Mouse (Mus musculus) retina, embryonic 14.5 days (tissue): Measurements from ENCODE around the gene Agl.

Experiments
- DNase-seq: peaks from one replicate; pipeline ENCODE4 v3.0.0-alpha.2; 2015; ENCODE audit warnings: low spot score

The Agl gene

DNA sequence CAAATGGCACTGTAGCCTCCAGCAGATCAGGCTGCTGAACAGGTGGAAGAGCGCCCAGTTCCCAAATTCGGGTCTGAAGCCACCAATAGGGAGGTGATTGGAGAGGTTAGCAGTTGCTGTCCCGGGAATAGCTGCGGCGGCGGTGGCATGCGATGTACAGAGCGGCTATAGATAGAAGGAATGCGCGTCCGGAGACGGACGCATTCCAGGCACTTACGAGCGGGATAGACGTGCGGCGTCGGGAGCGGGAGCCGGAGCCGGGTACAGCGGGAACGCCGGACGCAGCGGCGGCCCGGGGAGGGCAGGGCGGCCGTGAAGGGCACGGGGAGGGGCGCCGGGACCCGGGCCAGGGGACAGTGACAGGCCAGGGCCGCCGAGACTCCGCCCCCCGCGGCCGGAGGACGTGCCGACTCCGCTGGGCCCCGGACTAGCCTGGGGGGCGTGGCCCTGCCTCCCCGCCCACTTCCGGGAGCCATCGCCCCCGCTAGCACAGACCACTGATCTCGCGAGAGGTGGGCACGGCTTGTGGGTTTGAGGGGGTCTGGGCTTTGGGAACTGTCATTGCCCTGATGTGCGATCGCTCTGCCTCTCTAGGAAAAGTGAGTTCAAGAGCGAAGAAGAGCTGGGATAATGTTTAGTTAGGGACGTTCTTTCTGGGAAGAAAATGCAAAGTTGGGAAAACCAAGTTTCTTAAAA is at the start of gene Agl:
Agl (minus strand) TSS at position 356 of the 696 bp plus-strand sequence.
- peak; percentile 98 for DNase-seq

DNA sequence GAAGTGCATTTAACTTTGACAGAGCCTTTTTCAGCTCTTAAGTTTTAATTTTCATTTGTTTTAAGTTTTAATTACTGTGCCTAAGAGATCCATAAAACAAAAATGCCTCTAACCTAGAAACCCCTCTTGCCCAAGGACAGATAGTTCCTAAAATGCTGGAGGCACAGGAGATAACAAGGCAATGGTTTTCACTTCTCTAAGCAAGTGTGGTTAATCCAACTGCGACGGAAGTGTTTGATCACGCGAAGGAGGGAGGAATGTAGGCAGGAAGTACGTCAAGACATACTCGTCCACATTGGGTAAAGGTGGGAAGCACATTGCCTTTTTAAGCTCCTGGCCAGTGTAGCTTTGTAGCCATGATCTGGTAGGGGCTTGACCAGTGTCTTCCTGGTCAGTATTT is 49.6 kb upstream of the Agl start:
- DNase-seq: no peak

DNA sequence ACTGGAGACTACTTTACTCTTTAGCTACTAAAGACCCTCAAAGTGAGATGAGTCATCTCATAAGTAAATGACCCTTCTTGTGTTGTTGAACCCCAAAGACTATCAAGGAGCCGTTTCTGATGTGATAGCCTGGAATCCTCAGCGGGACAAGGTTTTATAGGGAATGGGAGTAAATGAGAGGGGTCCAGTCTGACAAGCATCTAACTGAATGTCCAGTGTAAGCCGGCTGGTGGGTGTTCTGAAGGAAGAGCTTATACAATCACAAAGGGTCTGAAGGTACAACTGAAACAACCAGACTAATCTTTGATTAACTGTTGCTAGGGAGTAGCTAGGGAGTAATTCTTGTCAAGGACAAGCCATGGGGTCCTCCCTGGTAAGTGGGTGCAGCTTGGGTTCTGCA is 44.5 kb upstream of the Agl start:
- DNase-seq: no peak

DNA sequence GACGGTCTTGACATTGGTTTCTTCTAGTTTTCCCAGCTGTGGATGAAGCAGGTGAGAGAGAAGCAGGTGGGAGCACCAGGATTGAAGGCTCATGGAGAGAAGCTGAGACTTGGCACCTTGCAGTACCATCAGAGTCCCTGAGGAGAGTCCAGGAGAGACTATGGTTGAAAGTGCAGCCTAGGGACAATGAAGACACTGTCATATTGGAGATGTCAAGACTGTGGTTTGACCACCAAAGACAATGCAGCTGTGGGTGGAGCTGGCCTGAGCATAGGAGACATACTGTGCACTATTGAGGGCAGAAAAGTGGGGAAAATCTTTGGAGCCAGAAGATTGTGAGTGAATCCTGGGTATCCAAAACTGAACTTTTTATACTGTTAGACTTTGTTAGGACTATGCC is 42.4 kb upstream of the Agl start:
- no peak for DNase-seq

DNA sequence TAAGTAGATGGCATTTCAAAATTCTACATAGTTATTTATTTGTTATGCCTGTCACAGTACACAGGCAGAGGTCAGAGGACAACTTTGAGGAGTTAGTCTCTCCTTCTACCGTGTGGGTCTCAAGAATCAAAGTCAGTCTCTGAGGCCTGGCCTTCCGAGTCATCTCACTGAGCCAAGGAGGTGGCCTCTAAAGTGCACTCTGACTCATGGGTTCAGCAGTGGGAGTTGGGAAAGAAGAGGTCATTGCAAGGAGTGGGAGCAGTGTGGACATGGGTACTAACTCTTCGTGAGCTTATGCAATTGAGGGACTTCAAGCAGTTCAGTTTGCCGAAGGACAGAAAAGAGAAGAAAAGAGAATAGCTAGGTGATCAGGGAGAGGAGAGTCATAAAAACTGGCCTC is 41.0 kb upstream of the Agl start:
- no peak for DNase-seq

DNA sequence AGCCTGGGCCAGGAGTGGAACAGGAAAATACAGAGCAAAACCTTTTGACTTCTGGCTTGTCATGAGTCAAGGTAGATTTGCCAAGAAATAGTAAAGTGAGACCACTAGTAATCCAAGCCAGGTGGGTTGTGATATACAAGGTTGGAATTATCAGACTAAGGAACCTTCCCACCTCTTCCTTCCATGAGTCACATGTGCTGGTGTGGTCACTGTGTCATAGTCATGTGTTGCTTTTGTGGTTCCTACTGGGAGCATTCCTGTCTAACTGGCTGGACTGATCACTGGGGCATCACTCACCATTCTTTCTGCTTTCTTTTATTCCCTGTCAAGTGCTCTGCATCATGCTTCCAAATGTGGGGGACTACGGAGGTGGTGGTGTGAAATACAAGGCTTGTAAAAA is 40.1 kb upstream of the Agl start:
- no peak for DNase-seq

DNA sequence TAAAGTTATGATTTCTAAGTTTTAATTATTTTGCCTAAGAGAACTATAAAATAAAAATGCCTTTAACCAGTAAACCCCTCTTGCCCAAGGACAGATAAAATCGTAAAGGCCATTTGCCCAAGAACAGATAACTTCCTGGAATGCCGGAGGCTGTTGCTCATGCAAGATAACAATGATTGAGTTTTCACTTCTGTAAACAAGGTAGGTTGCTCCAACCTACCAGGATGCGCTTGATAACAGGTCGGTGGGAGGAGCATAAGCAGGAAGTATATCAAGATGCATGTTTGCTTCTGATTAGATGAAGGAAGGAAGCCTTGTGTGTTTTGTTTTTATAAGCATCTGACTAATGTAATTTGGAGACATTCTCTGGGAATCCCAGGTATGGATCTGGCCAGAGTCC is 38.1 kb upstream of the Agl start:
- no peak for DNase-seq

DNA sequence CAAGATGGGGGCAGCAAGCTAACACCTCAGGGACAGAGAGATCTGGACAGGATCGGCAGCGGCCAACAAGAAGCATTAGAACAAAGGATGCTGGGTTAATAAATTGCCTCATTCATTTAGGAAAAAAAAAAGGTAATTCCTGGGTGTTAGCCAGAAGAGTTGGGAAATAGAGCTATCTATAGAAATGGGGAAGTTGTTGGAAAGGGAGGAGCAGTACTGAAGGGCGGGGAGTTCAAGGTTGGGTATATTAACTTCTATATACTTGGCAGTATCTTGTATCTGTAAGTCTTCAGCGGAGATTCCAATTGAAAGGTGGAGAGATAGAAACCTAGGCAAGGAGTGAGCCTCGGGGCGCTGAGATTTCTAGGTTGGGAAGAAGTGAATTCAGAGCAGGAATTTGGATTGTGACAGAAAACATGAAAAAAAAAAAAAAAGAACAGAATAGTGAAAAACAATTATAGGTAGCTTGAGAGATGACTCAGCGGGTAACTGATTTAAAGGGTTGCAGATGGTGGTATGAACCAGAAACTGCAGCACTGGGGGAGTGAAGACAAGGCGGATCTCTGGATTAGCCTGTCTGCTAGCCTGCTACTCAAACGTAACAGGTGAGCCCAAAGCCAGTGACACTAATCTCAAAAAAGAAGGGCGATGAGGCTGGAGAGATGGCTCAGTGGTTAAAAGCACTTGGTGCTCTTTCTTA is 37.1 kb upstream of the Agl start:
- DNase-seq: no peak

DNA sequence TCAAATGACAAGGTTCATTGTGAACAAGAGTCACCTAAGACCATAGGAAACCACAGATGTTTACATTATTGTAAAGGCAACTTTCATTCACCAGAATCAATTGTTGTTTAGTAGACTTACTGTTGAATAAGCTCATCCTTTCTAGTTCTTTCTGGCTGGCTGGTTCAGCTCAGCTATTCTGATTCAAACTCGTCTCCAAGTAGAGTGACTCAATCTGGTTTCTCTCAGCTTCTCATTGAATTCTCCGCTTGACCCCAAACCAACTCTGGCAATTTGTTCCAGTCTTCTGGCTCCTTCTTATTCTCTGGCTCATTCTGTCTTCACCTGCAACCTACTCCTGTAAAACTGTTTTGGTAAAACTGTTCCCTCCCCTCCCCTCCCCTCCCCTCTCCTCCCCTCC is 33.3 kb upstream of the Agl start:
- DNase-seq: no peak

DNA sequence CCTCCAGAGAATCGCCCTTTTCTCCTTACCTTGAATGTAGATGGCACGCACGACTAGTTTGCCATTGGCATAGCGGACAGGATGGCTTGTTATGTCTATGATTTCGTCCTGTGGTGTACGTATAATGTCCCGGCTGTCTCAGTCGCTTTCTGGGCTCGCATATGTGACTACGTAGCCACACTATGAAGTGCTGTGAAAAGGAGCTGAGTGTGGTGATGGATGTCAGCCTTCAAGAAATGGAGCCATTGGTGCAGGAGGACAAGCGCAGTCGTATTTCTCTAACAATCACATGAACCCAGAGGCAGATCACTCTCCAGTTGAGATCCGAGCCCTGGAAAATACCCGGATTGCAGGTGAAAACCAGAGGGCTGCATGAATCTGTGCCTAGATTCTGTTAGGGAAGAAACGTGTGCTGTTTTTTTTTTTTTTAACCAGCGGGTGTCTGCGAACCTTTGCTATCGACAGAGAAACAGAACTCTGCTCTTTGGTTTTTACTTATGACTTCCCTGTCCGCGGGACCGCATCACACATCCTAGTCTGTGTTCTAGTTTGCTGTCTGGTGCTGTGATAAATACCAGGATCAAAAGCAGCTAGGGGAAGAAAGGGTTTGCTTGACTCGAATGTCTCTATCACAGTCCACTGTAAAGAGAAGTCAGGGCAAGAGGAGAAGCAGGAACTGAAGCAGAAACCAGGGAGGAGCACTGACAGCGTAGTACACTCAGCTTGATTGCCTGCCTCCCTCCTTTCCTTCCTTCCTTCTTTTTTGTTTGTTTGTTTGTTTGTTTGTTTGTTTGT is 28.9 kb upstream of the Agl start:
- DNase-seq: no peak

DNA sequence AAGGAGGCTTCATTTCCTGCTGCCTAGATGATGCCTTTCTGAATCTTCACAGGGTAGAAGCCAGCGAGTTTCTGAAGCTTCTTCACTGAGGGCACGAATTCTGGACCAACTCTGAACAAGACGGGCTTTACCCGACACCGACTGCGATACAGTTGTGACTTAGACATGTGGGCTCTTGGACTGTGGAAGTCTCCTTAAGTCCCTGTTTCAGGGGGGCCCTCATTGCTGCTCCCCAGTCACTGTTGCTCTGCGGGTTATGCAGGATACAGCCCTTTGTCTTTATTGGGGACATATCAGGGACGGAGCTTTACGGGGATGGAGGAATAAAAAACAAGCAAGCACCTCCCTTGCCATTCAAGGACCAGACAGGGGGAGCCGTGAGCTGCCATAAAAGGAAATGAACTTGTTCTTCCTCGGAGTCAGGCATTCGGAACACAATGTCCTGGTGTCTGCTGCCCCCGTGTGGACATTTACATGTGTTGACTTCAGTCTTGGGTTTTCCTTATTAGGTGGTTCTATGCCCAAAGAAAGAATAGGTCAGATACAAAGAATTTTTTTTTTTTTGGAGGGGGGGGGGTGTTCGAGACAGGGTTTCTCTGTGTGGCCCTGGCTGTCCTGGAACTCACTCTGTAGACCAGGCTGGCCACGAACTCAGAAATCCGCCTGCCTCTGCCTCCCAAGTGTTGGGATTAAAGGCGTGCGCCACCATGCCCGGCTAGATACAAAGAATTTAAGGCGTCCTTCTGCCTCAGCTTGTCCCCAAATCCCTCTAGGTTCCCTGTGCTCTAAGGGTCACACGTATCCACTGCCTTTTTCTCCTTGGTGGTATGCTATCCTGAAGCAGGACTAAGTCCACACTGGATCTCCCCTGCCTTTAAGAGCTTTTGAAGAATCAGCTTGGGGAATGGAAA is 28.1 kb upstream of the Agl start:
- peak; percentile 98 for DNase-seq

DNA sequence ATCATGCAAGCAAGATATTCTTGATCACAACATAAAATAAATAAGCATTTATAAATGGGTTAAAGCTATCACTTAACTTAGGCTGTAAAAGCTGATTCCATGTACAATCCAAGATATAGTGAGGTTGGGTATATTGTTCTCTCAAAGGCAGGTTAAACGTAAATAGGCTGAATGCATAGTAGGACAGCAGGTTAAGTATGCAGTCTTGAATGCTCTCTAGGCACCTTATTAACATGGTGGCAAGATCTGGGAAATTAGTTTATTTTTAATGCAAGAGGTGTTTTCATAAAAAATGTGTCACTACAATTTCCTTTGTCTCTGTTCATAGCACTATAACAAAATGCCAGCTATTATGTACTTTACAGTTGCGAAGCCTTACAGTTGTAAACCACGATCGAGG is 27.4 kb upstream of the Agl start:
- no peak for DNase-seq

DNA sequence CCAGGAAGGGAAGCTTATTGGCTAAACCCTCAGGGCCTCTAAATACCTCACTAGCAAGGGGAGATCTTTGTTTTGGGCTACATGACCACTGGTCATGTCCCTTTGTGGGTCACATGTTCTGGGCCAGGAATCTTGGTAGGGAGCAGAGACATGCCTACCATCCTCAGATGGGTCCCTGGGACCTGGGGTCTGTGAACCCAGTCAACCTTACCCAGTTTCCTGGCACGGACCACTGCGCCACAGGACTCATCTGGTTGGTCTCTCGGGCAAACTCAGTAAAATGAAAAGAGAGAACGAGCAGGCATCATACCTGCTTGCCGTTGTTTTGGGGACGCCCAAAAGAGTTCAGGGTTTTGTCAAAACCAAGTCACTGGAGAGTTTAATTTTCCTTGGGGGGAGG is 26.3 kb upstream of the Agl start:
- DNase-seq: no peak

DNA sequence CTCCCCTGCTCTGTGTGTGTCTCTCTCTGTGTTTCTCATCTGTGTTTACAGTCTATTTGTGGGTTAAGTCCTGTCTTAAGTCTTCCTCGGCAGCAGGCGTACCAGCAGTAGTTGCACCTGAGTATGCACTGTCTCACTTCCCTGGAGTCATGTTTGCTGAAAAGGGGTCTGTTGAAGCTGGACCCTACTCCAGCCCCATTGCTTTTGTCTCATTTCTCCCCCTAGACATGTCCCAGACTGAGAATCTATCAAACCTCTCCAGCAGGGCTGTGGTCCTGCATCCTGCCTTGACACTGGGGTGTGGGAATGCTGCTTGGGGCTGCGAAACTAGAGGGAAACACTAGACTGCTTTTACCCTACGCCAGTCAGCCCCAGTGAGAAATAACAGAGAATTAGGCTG is 25.5 kb upstream of the Agl start:
- no peak for DNase-seq

DNA sequence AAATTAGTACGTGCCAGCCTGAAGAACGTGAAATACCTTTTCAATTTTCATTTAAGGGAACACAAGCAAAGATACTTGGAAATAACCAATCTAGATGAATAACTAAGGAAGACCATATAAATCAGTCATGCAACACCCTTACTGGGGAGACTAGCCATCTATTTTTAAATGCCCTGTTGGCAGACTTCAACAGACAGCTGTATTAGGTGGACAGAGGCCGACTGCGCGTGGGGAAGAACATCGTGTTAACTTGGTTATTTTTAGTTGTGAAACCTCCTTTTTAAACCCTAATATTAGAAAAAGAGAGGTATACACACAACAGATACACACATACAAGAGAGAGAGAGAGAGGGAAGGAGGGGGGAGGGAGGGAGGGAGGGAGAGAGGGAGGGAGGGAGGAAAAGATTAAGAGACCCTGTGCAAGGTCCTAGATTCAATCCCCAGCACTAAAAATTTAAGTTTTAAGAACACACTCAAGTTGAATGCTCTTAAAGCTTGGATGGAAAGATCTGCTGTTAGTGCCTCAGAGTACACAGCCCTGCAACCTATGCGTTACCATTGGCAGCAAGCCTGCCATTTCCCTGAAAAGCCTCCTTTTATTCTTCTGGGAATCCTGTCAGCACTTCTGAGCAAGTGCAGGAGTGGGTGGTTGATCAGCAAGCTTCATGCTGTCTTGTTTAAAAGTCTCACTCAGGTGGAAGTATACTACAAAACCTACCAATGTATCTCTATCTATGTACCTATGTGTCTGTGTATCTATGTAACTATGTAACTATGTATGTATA is 24.8 kb upstream of the Agl start:
- no peak for DNase-seq

DNA sequence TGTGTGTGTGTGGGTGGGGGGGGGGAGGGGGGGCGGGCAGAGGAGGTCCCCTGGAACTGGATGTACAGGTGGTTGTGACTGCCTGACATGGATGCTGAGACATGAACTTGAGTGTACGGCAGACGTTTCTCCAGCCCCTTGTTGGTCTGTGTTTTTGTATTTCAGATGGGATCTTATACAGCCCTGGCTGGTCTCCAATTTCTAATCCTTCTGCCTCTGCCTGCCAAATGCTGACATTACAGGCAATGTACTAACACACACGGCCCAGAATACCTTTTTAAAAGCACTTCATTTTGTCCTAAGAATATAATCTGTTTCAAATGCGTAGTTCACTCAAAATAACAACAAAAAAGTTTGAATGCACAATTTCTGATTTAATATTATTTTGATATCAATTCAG is 23.4 kb upstream of the Agl start:
- no peak for DNase-seq

DNA sequence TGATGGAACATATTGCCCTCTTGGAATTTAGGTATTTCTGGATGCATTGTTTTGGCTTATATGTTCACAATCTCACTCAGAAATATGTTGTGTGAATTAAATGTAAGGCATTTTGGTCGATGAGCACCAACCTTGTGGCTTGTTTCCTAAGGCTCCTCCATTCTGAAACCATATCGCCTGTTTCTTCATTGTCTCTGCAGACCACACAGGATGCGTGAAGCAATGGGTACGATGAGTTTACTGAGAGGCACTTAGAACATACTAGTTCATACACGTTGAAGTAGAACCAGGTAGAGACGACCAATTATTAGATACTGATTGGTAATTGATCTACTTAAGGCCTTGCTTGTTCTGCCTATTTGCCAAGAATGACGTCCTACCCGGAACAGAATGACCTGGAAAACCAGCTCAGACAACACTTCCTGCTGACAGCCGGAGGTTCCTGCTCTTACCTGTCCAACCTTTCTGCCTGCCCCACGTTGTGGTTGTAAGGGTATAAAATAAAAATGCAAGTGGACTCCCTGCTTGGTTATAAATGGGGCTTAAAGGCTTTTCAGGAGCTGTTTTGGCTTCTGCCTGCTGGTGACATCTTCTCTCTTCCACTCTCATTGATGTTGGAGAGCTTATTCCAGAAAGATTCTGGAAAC is 21.4 kb upstream of the Agl start:
- DNase-seq: no peak

DNA sequence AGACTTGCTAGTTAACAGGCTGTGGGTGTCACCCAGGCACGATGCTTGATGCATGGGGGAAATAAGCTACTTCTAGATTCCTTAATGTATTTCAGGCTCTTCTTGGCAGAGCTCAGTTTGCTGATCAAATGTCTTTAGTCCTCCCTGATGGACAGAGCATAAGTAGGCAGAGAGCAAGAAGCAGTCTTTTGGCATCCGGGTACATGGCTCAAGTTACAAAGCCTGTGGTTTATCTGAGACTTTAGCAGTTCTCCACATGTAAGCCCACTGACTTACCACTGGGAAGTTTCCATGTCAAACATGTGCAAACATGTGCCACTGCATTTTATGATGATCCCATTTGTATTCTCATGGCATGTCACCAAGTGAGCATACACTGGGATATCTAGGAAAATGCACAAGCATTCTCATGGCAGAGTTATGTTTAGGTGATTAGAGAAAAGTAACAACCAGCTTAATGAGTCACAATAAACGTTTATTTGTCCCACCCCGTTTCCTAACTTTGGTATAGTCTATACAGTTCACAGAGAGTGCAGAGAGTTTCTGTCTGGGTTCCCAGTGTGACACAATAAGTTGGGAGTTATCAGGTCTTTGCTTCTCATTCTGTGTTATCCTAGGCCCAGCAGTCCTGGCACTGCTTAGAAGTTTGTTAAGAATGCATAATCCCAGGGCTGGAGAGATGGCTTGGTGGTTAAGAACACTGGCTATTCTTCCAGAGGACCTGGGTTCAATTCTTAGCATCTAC is 18.7 kb upstream of the Agl start:
- no peak for DNase-seq

DNA sequence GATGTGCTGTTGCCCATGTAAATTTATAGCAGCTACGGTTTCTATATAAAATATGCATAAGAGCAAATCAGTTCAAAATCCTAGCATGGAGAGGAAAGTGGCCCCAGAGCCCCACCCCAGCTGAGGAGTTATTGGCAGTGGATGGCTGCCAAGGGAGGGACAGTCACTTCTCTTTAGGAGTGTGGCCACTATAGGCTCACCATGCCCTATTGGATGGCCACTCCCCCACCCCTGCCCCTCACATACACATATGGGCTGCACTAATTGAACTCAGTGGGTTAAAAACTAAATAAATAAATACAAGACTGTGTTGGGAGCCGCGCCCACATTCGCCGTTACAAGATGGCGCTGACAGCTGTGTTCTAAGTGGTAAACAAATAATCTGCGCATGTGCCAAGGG is 9.3 kb upstream of the Agl start:
- no peak for DNase-seq

DNA sequence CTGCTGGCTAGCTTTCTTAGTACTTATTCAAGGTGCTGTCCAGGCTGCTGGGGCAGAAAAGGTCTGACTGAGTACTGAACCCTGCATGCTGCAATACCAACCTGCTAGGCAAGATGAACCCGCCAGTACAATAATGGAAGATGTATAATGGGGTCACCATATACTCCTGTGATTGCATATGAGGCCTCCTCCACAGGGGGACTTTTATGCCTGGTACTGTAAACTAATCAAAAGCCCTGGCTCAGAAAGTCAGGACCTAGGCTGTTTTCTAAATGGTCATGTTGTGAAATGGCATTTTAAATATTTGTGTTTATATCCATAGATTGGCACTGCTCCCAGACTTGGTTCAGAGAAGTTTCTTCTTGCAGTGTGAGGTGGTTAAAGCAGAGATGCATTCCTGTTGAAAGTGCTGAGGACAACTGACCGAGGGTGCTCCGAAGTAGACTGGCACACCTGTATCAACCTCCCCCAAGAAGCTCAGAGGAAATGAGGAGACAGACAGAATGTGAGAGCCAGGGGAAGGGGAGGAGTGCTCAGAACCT is 8.8 kb upstream of the Agl start:
- no peak for DNase-seq
